Mouse (Mus musculus): Measurements from ENCODE around the gene Ptpn3.

- TF ChIP-seq ZC3H11A (IDR thresholded peaks at IDR 0.05; ENCODE audit: borderline replicate concordance, low read depth, low read length) = peak; percentile 69
- no peak for TF ChIP-seq CHD2 (IDR thresholded peaks at IDR 0.05; ENCODE audit: low read depth, low read length)
Observed at GRCm38 (mm10) chr4:57143026-57143937, 158.4 kb downstream of the Ptpn3 start, which contains the start of gene Epb41l4b.
